Mouse (Mus musculus) CH12.LX (cell line): ENCODE results near the gene Pip5k1b. TPM values are rescaled to one million over a fixed set of nuclear protein-coding genes. Genes with fewer than 3 reads are reported as not detected.

ENCODE experiments used
- DNase-seq: peaks from one replicate; pipeline ENCODE4 v3.0.0-alpha.2; 2013; ENCODE audit errors: extremely low read depth
- H3K27ac ChIP-seq: 2 replicates; pipeline ENCODE4 v1.5.1; 2012; ENCODE audit warnings: low read depth, mild to moderate bottlenecking, control low read depth, moderate library complexity; ENCODE audit not compliant: insufficient read depth
- H3K27me3 ChIP-seq: replicated peaks from 2 replicates; pipeline ENCODE3; 2012; ENCODE audit warnings: inconsistent platforms
- H3K36me3 ChIP-seq, 2 experiments: replicated peaks in 1 of 2; 2 replicates each; pipeline versions ENCODE3 to v1.6.1; 2012; ENCODE audit warnings: inconsistent platforms in 1 of 2, low read length in 1 of 2, mild to moderate bottlenecking in 1 of 2, mixed read lengths in 1 of 2, moderate library complexity in 1 of 2; ENCODE audit not compliant: control insufficient read depth in 1 of 2, insufficient read depth in 1 of 2
- H3K4me1 ChIP-seq, 2 experiments: 2 replicates each; pipeline ENCODE4 v1.6.1; 2012; ENCODE audit warnings: inconsistent platforms in 1 of 2, moderate library complexity in 1 of 2; ENCODE audit not compliant: insufficient read depth in 2 of 2, control insufficient read depth in 1 of 2
- H3K4me2 ChIP-seq: 2 replicates; pipeline ENCODE4 v1.6.1; 2012; ENCODE audit warnings: low read depth, mild to moderate bottlenecking, control low read depth; ENCODE audit not compliant: poor library complexity, insufficient read depth, severe bottlenecking
- H3K4me3 ChIP-seq, 3 experiments: fragments of 150-350 bp in 1 of 3; sonication (generic) in 1 of 3; replicated peaks in 1 of 3; 2 replicates each; pipeline versions ENCODE3 to v1.5.1; 2011 to 2012; ENCODE audit warnings: low read depth in 2 of 3, low read length in 2 of 3, mild to moderate bottlenecking in 2 of 3, moderate library complexity in 2 of 3, control low read depth in 1 of 3, improper control_type of control experiment in 1 of 3, inconsistent platforms in 1 of 3, mixed read lengths in 1 of 3; ENCODE audit not compliant: poor library complexity in 1 of 3
- H3K79me2 ChIP-seq: replicated peaks from 2 replicates; pipeline ENCODE4 v1.6.1; 2012; ENCODE audit warnings: mild to moderate bottlenecking, moderate library complexity; ENCODE audit not compliant: control insufficient read depth, poor library complexity, insufficient read depth, severe bottlenecking; ENCODE audit errors: extremely low read depth
- H3K9ac ChIP-seq: 2 replicates; pipeline ENCODE4 v1.6.1; 2012; ENCODE audit warnings: low read depth, mild to moderate bottlenecking, control low read depth, moderate library complexity; ENCODE audit not compliant: insufficient read depth
- H3K9me3 ChIP-seq: replicated peaks from 2 replicates; pipeline ENCODE3; 2012; ENCODE audit warnings: low read length, inconsistent platforms, mixed read lengths
- CHD1 ChIP-seq: IDR thresholded peaks from 2 replicates; pipeline ENCODE4 v1.6.1; 2012; ENCODE audit warnings: low read depth, low read length, improper control_type of control experiment, inconsistent platforms
- ELF1 ChIP-seq: IDR thresholded peaks from 2 replicates; pipeline ENCODE4 v1.6.1; 2014; ENCODE audit warnings: low read depth, mild to moderate bottlenecking, inconsistent platforms, low read length, improper control_type of control experiment
- KAT2A ChIP-seq: IDR thresholded peaks from 2 replicates; pipeline ENCODE4 v1.6.1; 2012; ENCODE audit warnings: low read length, improper control_type of control experiment, inconsistent platforms; ENCODE audit not compliant: insufficient replicate concordance
- MAZ ChIP-seq: IDR thresholded peaks from 2 replicates; pipeline ENCODE4 v1.6.1; 2012; ENCODE audit warnings: low read depth, mild to moderate bottlenecking, inconsistent platforms, low read length, improper control_type of control experiment, moderate library complexity
- MEF2A ChIP-seq: IDR thresholded peaks from 2 replicates; pipeline ENCODE4 v1.6.1; 2014; ENCODE audit warnings: low read depth, mild to moderate bottlenecking, inconsistent platforms, low read length, improper control_type of control experiment, borderline replicate concordance
- MXI1 ChIP-seq: IDR thresholded peaks from 2 replicates; pipeline ENCODE4 v1.6.1; 2011; ENCODE audit warnings: mild to moderate bottlenecking, low read depth, low read length, improper control_type of control experiment
- NRF1 ChIP-seq: IDR thresholded peaks from 2 replicates; pipeline ENCODE4 v1.6.1; 2014; ENCODE audit warnings: low read depth, mild to moderate bottlenecking, inconsistent platforms, low read length, improper control_type of control experiment, moderate library complexity
- POLR2AphosphoS2 ChIP-seq: IDR thresholded peaks from 2 replicates; pipeline ENCODE4 v1.6.1; 2011; ENCODE audit warnings: low read depth, low read length, improper control_type of control experiment
- SIN3A ChIP-seq: IDR thresholded peaks from 2 replicates; pipeline ENCODE4 v1.6.1; 2012; ENCODE audit warnings: low read length, improper control_type of control experiment, inconsistent platforms
- TBP ChIP-seq: conservative IDR thresholded peaks from 2 replicates; pipeline ENCODE4 v1.6.1; 2011; ENCODE audit warnings: low read depth, low read length, improper control_type of control experiment
- ZKSCAN1 ChIP-seq: IDR thresholded peaks from 2 replicates; pipeline ENCODE4 v1.6.1; 2012; ENCODE audit warnings: low read depth, inconsistent platforms, low read length, improper control_type of control experiment, borderline replicate concordance
- ZMIZ1 ChIP-seq: IDR thresholded peaks from 2 replicates; pipeline ENCODE4 v1.6.1; 2012; ENCODE audit warnings: low read depth, mild to moderate bottlenecking, inconsistent platforms, low read length, improper control_type of control experiment
- dilution Hi-C: fragments of 300-500 bp; cut with MboI; formaldehyde crosslinking; loops from 2 replicates; pipeline ENCODE4 v1.14.3; 2020; ENCODE audit warnings: low sequenced_read_pairs; ENCODE audit not compliant: extremely low pct_unique_long_range_greater_than_20kb, extremely low pct_ligation_motif_present
- in situ Hi-C: fragments of 300-500 bp; cut with MboI; formaldehyde crosslinking; loops from 3 replicates; pipeline ENCODE4 v1.14.3; 2019; ENCODE audit warnings: low sequenced_read_pairs, low pct_ligation_motif_present, low pct_unique_long_range_greater_than_20kb, mixed read lengths
- polyA plus RNA-seq: library from polyadenylated mRNA; unstranded; fragments of >175 nt; gene quantifications from 2 replicates; pipeline ENCODE4 v1.2.1, GENCODE M21; 2012; ENCODE audit warnings: low read depth; ENCODE audit not compliant: insufficient read length
- total RNA-seq, 2 experiments: library from RNA; depleted of rRNA; stranded (reverse); fragments of 300-350 nt in 1 of 2; fragments of >200 nt in 1 of 2; gene quantifications; 2 replicates each; pipeline ENCODE4 v1.2.3; 2012 to 2014

Pip5k1b gene
- total and polyA plus RNA-seq, 3 experiments = 1.7 to 2.9 (median 2.0) TPM

- dilution Hi-C loops = no loop called here
- Histone ChIP-seq H3K27ac (no peak overlapping the region), H3K79me2 (no peaks in the 10 kb centered on the region), H3K4me1 (0 out of 4 replicates have a peak, but pooled peaks cover 0 to 2% of the 10 kb centered on the region in 2 experiments), H3K4me2 (no peak overlapping the region), H3K9me3 (no peaks in the 10 kb centered on the region), H3K27me3 (no peaks in the 10 kb centered on the region), H3K4me3 (no peak overlapping the region), H3K36me3 (no peaks in the 10 kb centered on the region), H3K9ac (no peak overlapping the region)
- no peak for DNase-seq
- in situ Hi-C loops = no loop called here
- TF ChIP-seq NRF1 (no peak), TBP (0 out of 2 replicates have a peak, but pooled peaks have one; percentile 48)
- TF ChIP-seq, all 38 proteins: peak for 1
Measured at GRCm38 (mm10) chr19:24499291-24499690, 56.4 kb downstream of the Pip5k1b start.

- Histone ChIP-seq H3K4me3 (no peak overlapping the region), H3K4me2 (no peak overlapping the region), H3K9me3 (no peaks in the 10 kb centered on the region), H3K36me3 (no peaks in the 10 kb centered on the region), H3K4me1 (no peaks in the 10 kb centered on the region)
- TF ChIP-seq ZKSCAN1 (no peak), ELF1 (no peak), TBP (no peak), SIN3A (no peak), MAZ (no peak), ZMIZ1 (no peak), KAT2A (no peak), MXI1 (no peak), POLR2AphosphoS2 (no peak)
- TF ChIP-seq, all 38 proteins: peak for 0
- Histone ChIP-seq H3K27ac (no peak overlapping the region), H3K79me2 (no peaks in the 10 kb centered on the region), H3K9ac (no peak overlapping the region), H3K27me3 (no peaks in the 10 kb centered on the region)
- dilution Hi-C loops = no loop called here
- no peak for DNase-seq
- in situ Hi-C loops = no loop called here
Measured at GRCm38 (mm10) chr19:24493887-24494286, 61.8 kb downstream of the Pip5k1b start.

- Histone ChIP-seq H3K4me1 (no peaks in the 10 kb centered on the region), H3K79me2 (no peaks in the 10 kb centered on the region)
- in situ Hi-C loops = no loop called here
- no peak for TF ChIP-seq TBP
- TF ChIP-seq CHD1 = no peak
- no peak for TF ChIP-seq MEF2A
- TF ChIP-seq, all 38 proteins: peak for 0
- no peak overlapping the region for H3K4me3 ChIP-seq
- no peak overlapping the region for H3K9ac ChIP-seq
- dilution Hi-C loops = no loop called here
- H3K9me3 ChIP-seq = no peaks in the 10 kb centered on the region
- no peaks in the 10 kb centered on the region for H3K36me3 ChIP-seq
- no peak for DNase-seq
- H3K27me3 ChIP-seq = no peaks in the 10 kb centered on the region
- no peak overlapping the region for H3K4me2 ChIP-seq
- H3K27ac ChIP-seq = no peak overlapping the region
Measured at GRCm38 (mm10) chr19:24491824-24492223, 63.8 kb downstream of the Pip5k1b start.
